8 mouse cellular contexts compared by ENCODE assay signal in the genomic region with DNA sequence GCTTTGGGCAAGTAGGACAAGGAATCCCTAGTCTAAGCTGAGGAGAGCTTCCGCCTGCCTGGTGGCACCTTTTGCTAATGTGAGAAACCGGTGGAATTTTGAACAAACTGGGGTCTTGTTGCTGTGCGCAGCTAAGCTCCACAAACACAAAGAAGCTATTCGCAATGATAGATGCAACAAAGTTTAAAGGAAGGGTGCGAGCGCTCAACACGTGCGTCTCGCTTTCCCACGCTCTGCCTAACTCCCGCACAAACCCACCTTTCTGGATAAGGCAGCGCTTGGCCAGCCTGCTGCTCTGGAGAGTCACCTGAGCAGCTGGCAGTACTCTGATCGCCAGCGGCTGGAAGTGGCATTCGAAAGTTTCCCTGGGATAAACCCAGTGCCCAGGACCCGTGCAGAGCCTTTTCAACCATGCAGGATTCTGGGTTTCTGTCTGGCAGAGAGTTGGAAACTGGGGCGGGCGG. TPM values are rescaled to one million over a fixed set of nuclear protein-coding genes. Genes with fewer than 3 reads are reported as not detected.
A peak's percentile ranks its signal among the peaks of the same experiment; 100 is the strongest.
DNase-seq lines count a peak whose midpoint lies in the region; ATAC-seq lines count a peak whose summit lies in the region.

No protein-coding gene starts in this region.

- H3K9ac ChIP-seq in embryonic facial prominence, embryonic 14.5 days (ENCODE audit: low read depth, low read length) = peak overlapping the region; percentile 71
- H3K9ac ChIP-seq in lung, embryonic 15.5 days = peak overlapping the region; percentile 57
- H3K9ac ChIP-seq in stomach, embryonic 15.5 days = peak overlapping the region; percentile 60; the same call in 1 of the 2 replicates

- peaks cover 5% of the 10 kb centered on the region; the same call in 1 of the 2 replicates for H3K27me3 ChIP-seq in erythroblast, embryonic 14.5 days (ENCODE audit: control insufficient read depth)
- peaks cover 22% of the 10 kb centered on the region for H3K27me3 ChIP-seq in embryonic facial prominence, embryonic 14.5 days (replicated peaks; ENCODE audit: control insufficient read depth, insufficient read depth, low read length)
- H3K27me3 ChIP-seq in lung, embryonic 15.5 days = no peaks in the 10 kb centered on the region; the same call in 1 of the 2 replicates
- no peaks in the 10 kb centered on the region for H3K27me3 ChIP-seq in stomach, embryonic 15.5 days (replicated peaks)

- peaks cover 5% of the 10 kb centered on the region for H3K9me3 ChIP-seq in erythroblast, embryonic 14.5 days (ENCODE audit: control insufficient read depth, low read length)
- H3K9me3 ChIP-seq in embryonic facial prominence, embryonic 14.5 days (ENCODE audit: control insufficient read depth, low read length) = no peaks in the 10 kb centered on the region
- no peaks in the 10 kb centered on the region for H3K9me3 ChIP-seq in lung, embryonic 15.5 days
- H3K9me3 ChIP-seq in stomach, embryonic 15.5 days = no peaks in the 10 kb centered on the region

- H3K36me3 ChIP-seq in erythroblast, embryonic 14.5 days (ENCODE audit: control insufficient read depth) = no peaks in the 10 kb centered on the region
- no peaks in the 10 kb centered on the region for H3K36me3 ChIP-seq in embryonic facial prominence, embryonic 14.5 days (ENCODE audit: control insufficient read depth, insufficient read depth, low read length)
- H3K36me3 ChIP-seq in lung, embryonic 15.5 days = no peaks in the 10 kb centered on the region
- H3K36me3 ChIP-seq in stomach, embryonic 15.5 days = no peaks in the 10 kb centered on the region

- H3K4me3 ChIP-seq in erythroblast, embryonic 14.5 days (replicated peaks) = peak overlapping the region; percentile 70
- peak overlapping the region; percentile 55 for H3K4me3 ChIP-seq in embryonic facial prominence, embryonic 14.5 days (ENCODE audit: low read depth, low read length)
- peak overlapping the region; percentile 55 for H3K4me3 ChIP-seq in lung, embryonic 15.5 days
- H3K4me3 ChIP-seq in stomach, embryonic 15.5 days (replicated peaks) = peak overlapping the region; percentile 58

- no peak for ATAC-seq in erythroblast, adult 5-6 weeks (replicated peaks; ENCODE audit: low FRiP score, poor library complexity, severe bottlenecking)
- ATAC-seq in embryonic facial prominence, embryonic 14.5 days (ENCODE audit: low read depth) = no peak
- ATAC-seq in lung, embryonic 15.5 days (ENCODE audit: borderline replicate concordance, extremely low read depth, low FRiP score, low TSS enrichment) = no peak
- peak; percentile 12; the same call in 1 of the 2 replicates for ATAC-seq in stomach, embryonic 15.5 days (ENCODE audit: insufficient read depth, low FRiP score, low read depth)

- peak overlapping the region; percentile 69 for H3K4me2 ChIP-seq in embryonic facial prominence, embryonic 14.5 days (ENCODE audit: low read depth, low read length)
- H3K4me2 ChIP-seq in lung, embryonic 15.5 days = peak overlapping the region; percentile 77
- H3K4me2 ChIP-seq in stomach, embryonic 15.5 days = peak overlapping the region; percentile 63

- no peak overlapping the region for H3K27ac ChIP-seq in embryonic facial prominence, embryonic 14.5 days (replicated peaks; ENCODE audit: low read depth, low read length)
- peak overlapping the region; percentile 80 for H3K27ac ChIP-seq in lung, embryonic 15.5 days
- H3K27ac ChIP-seq in stomach, embryonic 15.5 days = no peak overlapping the region

- DNase-seq in A20 (ENCODE audit: low read depth, low spot score) = peak; percentile 34
- DNase-seq in embryonic facial prominence, embryonic 14.5 days (ENCODE audit: low spot score) = peak; percentile 3
- peak; percentile 33 for DNase-seq in kidney, adult 18-20 months
- no peak for DNase-seq in gastrocnemius, adult 8-10 months (ENCODE audit: low spot score in 2 of 2)

- WGBS in embryonic facial prominence, embryonic 14.5 days = 16% methylated on average over 18 of the region's 18 CpGs
- 13% methylated on average over 18 of the region's 18 CpGs for WGBS in lung, embryonic 15.5 days
- WGBS in stomach, embryonic 15.5 days = 26% methylated on average over 18 of the region's 18 CpGs

- H3K4me1 ChIP-seq in erythroblast, embryonic 14.5 days (ENCODE audit: control insufficient read depth) = peaks cover 17% of the 10 kb centered on the region
- no peaks in the 10 kb centered on the region for H3K4me1 ChIP-seq in embryonic facial prominence, embryonic 14.5 days (ENCODE audit: control insufficient read depth, insufficient read depth, low read length)
- H3K4me1 ChIP-seq in lung, embryonic 15.5 days = no peaks in the 10 kb centered on the region
- H3K4me1 ChIP-seq in stomach, embryonic 15.5 days = no peaks in the 10 kb centered on the region

RNA-seq across cellular contexts. Expression of a gene that starts 0.9 kb away (rescaled TPM):
- 0.24 and 0.42 TPM in 2 replicates for polyA plus RNA-seq in erythroblast, embryonic 14.5 days (2012)
- 8.8 and 11.7 TPM in 2 replicates for total RNA-seq in erythroblast, adult 5-6 weeks (2015; ENCODE audit: low replicate concordance)
- 2.9 and 9.7 TPM in 2 replicates for total RNA-seq in erythroblast, adult 5-6 weeks (2017; ENCODE audit: low replicate concordance)
- polyA plus RNA-seq in embryonic facial prominence, embryonic 14.5 days (2014; fragmentation: Nextera tagmentation; extraction: Ambion mirVana) = 13.6 and 14.8 TPM in 2 replicates
- 28.7 and 30.1 TPM in 2 replicates for polyA plus RNA-seq in lung, embryonic 15.5 days (2015; fragmentation: Nextera tagmentation; extraction: Ambion mirVana)
- polyA plus RNA-seq in stomach, embryonic 15.5 days (2015; fragmentation: Nextera tagmentation; extraction: Ambion mirVana) = 29.7 and 35.4 TPM in 2 replicates
- 1 to 10 TPM; 1.1 to 1.6 (median 1.1) TPM for total RNA-seq in gastrocnemius, adult 8-10 months (2022)

RNA-seq across cellular contexts. Expression of a gene that starts 51.3 kb away (rescaled TPM):
- not detected in 2 replicates for polyA plus RNA-seq in erythroblast, embryonic 14.5 days (2012)
- total RNA-seq in erythroblast, adult 5-6 weeks (2015; ENCODE audit: low replicate concordance) = 11.1 and 36.7 TPM in 2 replicates
- 3.5 and 16.2 TPM in 2 replicates for total RNA-seq in erythroblast, adult 5-6 weeks (2017; ENCODE audit: low replicate concordance)
- polyA plus RNA-seq in embryonic facial prominence, embryonic 14.5 days (2014; fragmentation: Nextera tagmentation; extraction: Ambion mirVana) = 1.8 TPM in 2 replicates
- polyA plus RNA-seq in lung, embryonic 15.5 days (2015; fragmentation: Nextera tagmentation; extraction: Ambion mirVana) = 0.38 and 0.93 TPM in 2 replicates
- 0.57 and 0.81 TPM in 2 replicates for polyA plus RNA-seq in stomach, embryonic 15.5 days (2015; fragmentation: Nextera tagmentation; extraction: Ambion mirVana)
- total RNA-seq in gastrocnemius, adult 8-10 months (2022) = under 1 TPM; 0.27 to 0.92 (median 0.56) TPM

Comparison
In these comparisons a context has a peak if more than half of its experiments do, and no peak if none do; other contexts are left out.
1. DNase-seq: peak in A20 (single experiment), embryonic facial prominence, embryonic 14.5 days (single experiment) and kidney, adult 18-20 months (single experiment); none in gastrocnemius, adult 8-10 months (0 of 2).
2. RNA of a gene that starts 0.9 kb away (polyA plus RNA-seq): 28.7 to 30.1 TPM in lung, embryonic 15.5 days, 29.7 to 35.4 TPM in stomach, embryonic 15.5 days and 13.6 to 14.8 TPM in embryonic facial prominence, embryonic 14.5 days; 0.24 to 0.42 TPM in erythroblast, embryonic 14.5 days; every median in the first group is over 10 times any median in the second.
3. Peak in every context shown above with its lines, with median percentiles within 50 percentile points of each other: H3K4me3 ChIP-seq, H3K4me2 ChIP-seq and H3K9ac ChIP-seq.